Mouse (Mus musculus) layer of hippocampus, postnatal 14 days (tissue): ENCODE data around the gene Dera. TPM values are rescaled to one million over a fixed set of nuclear protein-coding genes. Genes with fewer than 3 reads are reported as not detected.
A peak's percentile ranks its signal among the peaks of the same experiment; 100 is the strongest.

Source experiments
- DNase-seq, 2 experiments: peaks; one replicate each; pipeline ENCODE4 v3.0.0; 2021 to 2022; ENCODE audit warnings: low spot score in 2 of 2, mixed read lengths in 1 of 2
- total RNA-seq, 2 experiments: library from RNA; stranded (reverse); gene quantifications; 2 replicates each; pipeline ENCODE4 v1.2.3; 2021

Dera gene
- total RNA-seq, 2 experiments from 2014 or later: 10.7 TPM

- no peak for DNase-seq
Measured at GRCm38 (mm10) chr6:137804121-137804520, 49.8 kb downstream of the Dera start.

DNA sequence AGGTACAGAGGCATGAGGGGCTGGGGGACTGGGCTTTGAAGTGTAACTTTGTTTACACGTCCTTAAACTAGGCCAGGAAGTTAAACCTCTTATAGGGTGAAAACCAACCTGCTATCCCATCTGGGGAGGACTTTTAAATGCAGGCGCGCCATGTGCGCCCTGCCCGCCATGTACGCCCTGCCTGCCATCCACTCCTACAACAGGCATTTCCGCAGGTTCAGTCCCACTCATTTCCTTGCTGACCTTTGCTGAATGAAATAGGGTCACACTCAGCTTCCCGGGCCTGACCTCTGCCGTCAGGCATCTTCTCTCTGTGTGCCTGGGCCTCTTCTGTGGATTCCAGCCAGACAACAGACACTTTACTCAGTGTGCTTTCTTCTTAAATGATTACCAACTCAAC lies 50.3 kb downstream of the Dera start:
- no peak for DNase-seq

DNA sequence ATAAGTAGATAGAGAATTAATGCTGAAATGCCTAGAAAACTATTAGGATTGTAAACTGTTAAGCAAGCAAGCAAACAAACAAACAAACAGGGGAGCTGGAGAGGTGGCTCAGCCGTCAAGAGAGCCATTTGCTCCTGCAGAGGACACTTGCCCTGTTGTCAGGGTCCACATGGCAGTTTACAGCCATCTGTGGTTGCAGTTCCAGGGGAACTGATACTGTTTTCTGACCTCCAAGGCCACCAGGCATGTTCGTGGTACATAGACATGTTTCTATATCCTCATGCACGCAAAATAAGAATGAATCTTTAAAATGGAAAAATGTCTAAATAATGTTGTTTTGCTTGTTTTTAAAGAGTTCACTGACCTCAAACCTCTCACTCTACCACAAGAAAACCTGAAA lies 52.0 kb downstream of the Dera start:
- DNase-seq: no peak

DNA sequence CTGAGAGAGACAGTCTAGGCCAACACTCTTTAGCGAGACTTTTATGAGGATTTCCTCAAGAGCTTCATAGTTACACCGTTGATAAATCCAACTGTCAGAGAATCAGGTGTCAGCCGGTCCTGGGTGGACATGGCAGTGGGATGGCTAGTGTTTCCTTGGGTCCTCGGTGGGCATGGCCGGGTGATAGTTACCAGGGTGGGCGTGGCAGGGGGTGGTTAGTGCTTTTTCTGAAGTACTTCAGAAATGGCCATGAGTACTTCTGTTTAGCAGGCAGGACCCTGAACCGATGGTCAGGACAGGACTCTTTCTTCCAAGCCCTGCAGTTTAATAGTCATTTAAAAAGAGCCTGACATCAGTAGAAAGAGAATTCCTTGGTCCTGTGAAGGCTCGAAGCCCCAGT lies 52.5 kb downstream of the Dera start:
- DNase-seq: no peak

DNA sequence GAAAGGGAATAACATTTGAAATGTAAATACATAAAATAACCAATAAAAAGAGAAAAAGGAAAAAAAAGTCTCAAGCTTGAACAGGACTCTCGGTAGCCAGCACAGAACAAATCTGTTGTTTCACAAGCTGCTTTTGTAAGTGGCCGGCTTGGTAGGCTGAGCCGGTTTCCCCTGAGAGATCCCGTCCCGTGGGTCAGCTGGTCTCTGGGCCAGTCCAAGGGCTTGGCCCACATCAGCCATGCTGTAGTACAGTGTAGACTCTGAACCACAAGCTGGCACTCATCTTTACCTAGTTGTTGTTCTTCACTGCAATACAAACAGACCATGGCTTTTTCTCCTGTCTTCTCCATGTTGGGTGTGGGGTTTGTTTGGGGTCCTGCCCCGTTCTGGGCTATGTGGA lies 53.0 kb downstream of the Dera start:
- no peak for DNase-seq

DNA sequence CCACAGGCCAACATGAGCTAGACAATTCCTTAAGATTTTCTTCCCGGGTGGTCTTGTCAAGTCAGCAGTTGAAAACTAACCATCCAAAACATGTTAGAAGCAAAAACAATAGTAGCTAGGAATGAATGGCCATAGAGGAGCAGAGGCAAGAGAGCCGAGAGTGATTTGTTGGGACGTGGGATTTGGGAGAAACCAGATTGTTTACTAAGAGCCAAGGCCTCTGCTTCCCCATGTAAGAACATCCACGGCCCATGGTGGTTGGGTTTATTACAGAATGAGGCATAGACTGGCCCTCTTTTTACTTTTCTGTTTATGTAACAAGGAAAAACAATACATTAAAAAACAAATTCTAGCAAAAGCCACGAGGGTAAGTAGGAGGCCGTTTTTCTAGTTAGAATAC lies 54.4 kb downstream of the Dera start:
- no peak for DNase-seq

DNA sequence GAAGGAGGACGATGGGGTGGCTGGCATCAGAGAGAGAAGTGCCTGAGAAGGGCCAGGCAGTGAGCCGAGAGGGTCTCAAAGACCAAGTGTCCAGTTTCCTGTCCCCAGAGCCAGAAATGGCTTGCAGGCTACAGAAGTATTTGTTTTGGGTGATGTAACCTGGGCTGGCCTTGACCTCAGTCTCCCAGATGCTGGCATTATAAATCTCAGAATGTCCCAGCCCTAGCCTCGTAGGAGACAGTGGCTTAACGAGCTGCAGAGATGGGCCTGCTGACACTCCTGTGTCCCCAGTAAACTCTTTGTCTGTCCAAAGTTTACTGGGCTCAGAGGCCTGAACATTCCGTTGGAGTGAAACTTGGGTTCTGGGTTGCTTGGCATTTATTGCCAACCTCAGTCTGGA lies 55.8 kb downstream of the Dera start:
- no peak for DNase-seq

GRCm38 (mm10) chr6:137814006-137814405 lies 59.7 kb downstream of the Dera start:
- DNase-seq: no peak

GRCm38 (mm10) chr6:137816508-137816907 lies 62.2 kb downstream of the Dera start:
- no peak for DNase-seq

DNA sequence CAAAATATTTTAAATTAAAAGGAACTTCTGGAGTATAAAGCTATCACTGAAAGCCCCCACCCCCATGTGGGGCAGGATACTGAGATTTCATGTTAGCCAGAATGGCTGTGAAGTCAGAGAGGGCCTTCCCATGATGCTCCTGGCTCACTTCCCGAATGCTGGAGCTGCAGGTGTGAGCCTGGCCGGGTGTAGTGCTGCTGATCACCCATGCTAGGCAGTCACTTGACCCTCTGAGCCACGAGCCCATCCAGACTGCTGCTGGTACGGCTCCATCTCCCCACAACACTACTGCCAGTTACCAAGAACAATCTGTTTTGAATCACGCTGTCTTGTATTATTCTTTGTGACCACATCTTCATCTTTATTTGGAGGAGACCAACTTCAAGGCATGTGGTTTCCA lies 68.2 kb downstream of the Dera start:
- no peak for DNase-seq

- DNase-seq: no peak
Measured at GRCm38 (mm10) chr6:137824046-137825021, 70.0 kb downstream of the Dera start.

DNA sequence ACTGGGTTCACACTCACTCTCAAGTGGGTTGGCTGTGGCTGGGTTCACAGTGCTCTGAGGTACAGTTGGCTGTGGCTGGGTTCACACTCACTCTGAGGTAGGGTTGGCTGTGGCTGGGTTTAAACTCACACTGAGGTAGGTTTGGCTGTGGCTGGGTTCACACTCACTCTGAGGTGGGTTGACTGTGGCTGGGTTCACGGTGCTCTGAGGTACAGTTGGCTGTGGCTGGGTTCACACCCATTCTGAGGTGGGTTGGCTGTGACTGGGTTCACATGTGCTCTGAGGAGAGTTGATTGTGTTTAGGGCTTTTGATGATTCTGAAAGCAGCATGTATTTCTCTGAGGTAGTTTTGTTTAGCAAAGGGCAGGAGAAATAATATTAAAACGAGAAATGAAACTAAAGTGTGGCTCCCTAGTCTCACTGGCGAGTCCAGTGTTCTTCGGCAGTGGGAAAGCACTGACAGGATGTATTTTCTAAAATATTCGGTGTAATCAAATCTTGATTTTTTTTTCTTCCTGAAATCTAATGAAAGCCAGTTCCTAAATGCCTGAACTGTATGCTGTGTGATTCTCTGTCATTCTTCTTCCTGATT lies 70.8 kb downstream of the Dera start:
- no peak for DNase-seq

- DNase-seq: no peak
Measured at GRCm38 (mm10) chr6:137829056-137829776, 74.9 kb downstream of the Dera start.

DNA sequence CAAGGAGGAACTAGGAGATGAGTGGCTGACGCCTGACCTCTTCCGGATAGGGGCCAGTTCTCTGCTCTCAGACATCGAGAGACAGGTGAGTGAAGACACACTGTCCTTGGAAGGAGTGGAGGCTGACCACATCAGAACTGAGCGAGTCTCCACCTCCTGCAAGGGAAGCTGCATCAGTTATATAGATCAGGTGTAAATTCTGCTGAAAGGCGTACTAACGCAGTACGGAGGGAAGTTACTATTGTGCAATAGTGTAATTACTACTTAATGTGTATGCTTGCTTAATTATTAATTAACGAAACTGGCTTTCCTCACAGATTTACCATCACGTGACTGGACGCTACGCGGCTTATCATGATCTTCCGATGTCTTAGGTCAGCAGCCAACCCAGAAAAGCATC lies 82.5 kb downstream of the Dera start:
- no peak for DNase-seq

GRCm38 (mm10) chr6:137843337-137843736 lies 89.0 kb downstream of the Dera start:
- no peak for DNase-seq

- DNase-seq: no peak
Measured at GRCm38 (mm10) chr6:137857198-137858194, 103.2 kb downstream of the Dera start.

DNA sequence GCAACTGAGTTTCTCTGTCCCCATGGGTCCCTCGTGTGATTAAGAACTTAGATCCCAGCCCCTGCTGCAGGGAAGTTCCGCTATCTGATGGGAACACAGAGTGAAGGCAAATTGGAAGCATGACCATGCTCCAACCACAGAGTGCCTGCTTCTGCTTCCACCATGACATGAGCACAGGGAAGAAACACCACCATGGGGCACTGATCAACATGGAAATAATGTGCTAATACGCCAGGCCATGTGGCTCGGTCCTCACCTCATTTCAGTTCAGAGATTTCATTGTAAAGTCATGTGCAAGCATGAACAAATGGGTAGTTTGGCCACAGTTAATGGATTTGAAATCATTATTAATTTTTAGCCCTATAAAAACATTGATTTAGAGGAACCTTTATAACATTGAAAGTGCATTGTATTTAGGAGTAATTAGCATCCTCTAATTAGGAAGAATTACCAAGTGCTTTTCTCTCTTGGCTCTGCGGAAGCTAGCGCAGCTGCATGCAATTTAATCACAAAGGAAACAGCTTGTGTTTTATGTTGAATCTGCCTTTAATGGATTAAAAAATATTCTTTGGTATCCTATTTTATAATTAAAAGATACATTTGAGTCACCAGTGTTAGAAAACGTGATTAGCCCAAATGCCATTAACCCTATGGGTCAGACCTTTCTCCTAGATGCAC lies 115.7 kb downstream of the Dera start:
- DNase-seq: peak; percentile 20 to 62

GRCm38 (mm10) chr6:137870667-137871066 lies 116.3 kb downstream of the Dera start:
- peak; percentile 57 to 84 for DNase-seq

- peak; percentile 79 to 87 for DNase-seq
Measured at GRCm38 (mm10) chr6:137872055-137872735, 117.8 kb downstream of the Dera start.
